Mouse (Mus musculus) liver, embryonic 15.5 days (tissue): ENCODE measurements at regions not wholly inside any gene's neighbourhood (a gene's known extent, or its start where the extent isn't known, plus 50 kb on each side); places are given as distances from the start of the nearest gene placed in this dataset.
"Not testable (repeated sequence)": the region's sequence is repeated elsewhere in the genome, so short reads cannot be mapped to it uniquely, and the experiment has no call there.

Experiments
- ATAC-seq: fragments of 200-750 bp; cut with Nextera tagmentation; 2 replicates; pipeline ENCODE4 v1.8.0; 2017; ENCODE audit warnings: moderate number of reproducible peaks, mild to moderate bottlenecking, moderate library complexity; ENCODE audit not compliant: insufficient read depth
- H3K27ac ChIP-seq: fragments of 300-500 bp; sonication (generic); replicated peaks from 2 replicates; pipeline ENCODE4 v1.5.1; 2015; ENCODE audit warnings: mild to moderate bottlenecking, inconsistent platforms
- H3K27me3 ChIP-seq: fragments of 300-500 bp; sonication (generic); 2 replicates; pipeline ENCODE4 v1.6.1; 2015; ENCODE audit warnings: mild to moderate bottlenecking, inconsistent platforms
- H3K36me3 ChIP-seq: fragments of 300-500 bp; sonication (generic); replicated peaks from 2 replicates; pipeline ENCODE4 v1.6.1; 2015; ENCODE audit warnings: moderate library complexity, mild to moderate bottlenecking, inconsistent platforms
- H3K4me1 ChIP-seq: fragments of 300-500 bp; sonication (generic); replicated peaks from 2 replicates; pipeline ENCODE4 v1.6.1; 2015; ENCODE audit warnings: inconsistent platforms
- H3K4me2 ChIP-seq: fragments of 300-500 bp; sonication (generic); 2 replicates; pipeline ENCODE4 v1.6.1; 2015; ENCODE audit warnings: moderate library complexity, mild to moderate bottlenecking, inconsistent platforms
- H3K4me3 ChIP-seq: fragments of 300-500 bp; sonication (generic); replicated peaks from 2 replicates; pipeline ENCODE4 v1.5.1; 2015; ENCODE audit warnings: mild to moderate bottlenecking, inconsistent platforms
- H3K9ac ChIP-seq: fragments of 300-500 bp; sonication (generic); 2 replicates; pipeline ENCODE4 v1.6.1; 2015; ENCODE audit warnings: moderate library complexity, mild to moderate bottlenecking, inconsistent platforms
- H3K9me3 ChIP-seq: fragments of 300-500 bp; sonication (generic); replicated peaks from 2 replicates; pipeline ENCODE4 v1.6.1; 2016; ENCODE audit warnings: inconsistent platforms
- WGBS: fragments of 180-500 bp; shearing (Covaris S2); methylation state at CpG from one replicate; pipeline ENCODE4 v1.1.7; 2015; ENCODE audit warnings: mixed read lengths; ENCODE audit not compliant: insufficient replicate concordance; 5-methylcytosine and 5-hydroxymethylcytosine counted together

- H3K4me1 ChIP-seq, result no peaks in the 10 kb centered on the region
- WGBS, result 56% methylated on average over 8 of the region's 8 CpGs
- H3K4me2 ChIP-seq, result no peak overlapping the region
- H3K4me3 ChIP-seq, result no peak overlapping the region
- no peaks in the 10 kb centered on the region for H3K36me3 ChIP-seq
- ATAC-seq, result no peak
- H3K27ac ChIP-seq, result no peak overlapping the region
- peaks cover 18% of the 10 kb centered on the region for H3K27me3 ChIP-seq
- H3K9me3 ChIP-seq, result no peaks in the 10 kb centered on the region
- no peak overlapping the region for H3K9ac ChIP-seq
These were observed 242.8 kb downstream of the Enc1 start for GRCm38 (mm10) chr13:97483681-97484080.

GRCm38 (mm10) chr13:97482439-97482946 is 241.6 kb downstream of the Enc1 start:
- no peak overlapping the region for H3K27ac ChIP-seq
- H3K27me3 ChIP-seq, result peaks cover 13% of the 10 kb centered on the region; the same call in 1 of the 2 replicates
- H3K4me2 ChIP-seq, result no peak overlapping the region
- WGBS, result 81% methylated on average over 3 of the region's 3 CpGs
- no peaks in the 10 kb centered on the region for H3K4me1 ChIP-seq
- H3K36me3 ChIP-seq, result no peaks in the 10 kb centered on the region
- no peak overlapping the region for H3K9ac ChIP-seq
- no peak overlapping the region for H3K4me3 ChIP-seq
- H3K9me3 ChIP-seq, result no peaks in the 10 kb centered on the region
- ATAC-seq, result no peak

GRCm38 (mm10) chr13:97481259-97481658 is 240.4 kb downstream of the Enc1 start:
- no peak overlapping the region for H3K27ac ChIP-seq
- no peaks in the 10 kb centered on the region for H3K36me3 ChIP-seq
- H3K4me1 ChIP-seq, result no peaks in the 10 kb centered on the region
- no peaks in the 10 kb centered on the region for H3K9me3 ChIP-seq
- no peak overlapping the region for H3K4me3 ChIP-seq
- H3K4me2 ChIP-seq, result no peak overlapping the region
- no peak overlapping the region for H3K9ac ChIP-seq
- ATAC-seq, result no peak
- H3K27me3 ChIP-seq, result peaks cover 13% of the 10 kb centered on the region; the same call in 1 of the 2 replicates
- 62% methylated on average over 2 of the region's 2 CpGs for WGBS

GRCm38 (mm10) chr13:97479066-97479586 is 238.2 kb downstream of the Enc1 start:
- Histone ChIP-seq H3K4me2 (no peak overlapping the region), H3K4me1 (no peaks in the 10 kb centered on the region), H3K27me3 (0 out of 2 replicates have a peak, but pooled peaks cover 5% of the 10 kb centered on the region), H3K27ac (no peak overlapping the region), H3K4me3 (no peak overlapping the region), H3K9ac (no peak overlapping the region), H3K36me3 (no peaks in the 10 kb centered on the region), H3K9me3 (no peaks in the 10 kb centered on the region)
- no peak for ATAC-seq
- 63% methylated on average over 10 of the region's 10 CpGs for WGBS

- WGBS, result 63% methylated on average over 3 of the region's 3 CpGs
- Histone ChIP-seq H3K4me3 (no peak overlapping the region), H3K27me3 (0 out of 2 replicates have a peak, but pooled peaks cover 2% of the 10 kb centered on the region), H3K9ac (no peak overlapping the region), H3K9me3 (no peaks in the 10 kb centered on the region), H3K27ac (no peak overlapping the region), H3K4me1 (peaks cover 20% of the 10 kb centered on the region), H3K36me3 (no peaks in the 10 kb centered on the region), H3K4me2 (no peak overlapping the region)
- no peak for ATAC-seq
These were observed 233.1 kb downstream of the Enc1 start for GRCm38 (mm10) chr13:97473971-97474365.

- Histone ChIP-seq H3K4me3 (no peak overlapping the region), H3K4me2 (no peak overlapping the region), H3K4me1 (peaks cover 24% of the 10 kb centered on the region), H3K36me3 (no peaks in the 10 kb centered on the region), H3K9me3 (no peaks in the 10 kb centered on the region), H3K9ac (no peak overlapping the region), H3K27ac (no peak overlapping the region), H3K27me3 (no peaks in the 10 kb centered on the region)
- ATAC-seq, result no peak
- 75% methylated on average over 7 of the region's 7 CpGs for WGBS
These were observed 232.5 kb downstream of the Enc1 start for GRCm38 (mm10) chr13:97473256-97473970.

- H3K9me3 ChIP-seq, result no peaks in the 10 kb centered on the region
- no peak overlapping the region for H3K27ac ChIP-seq
- no peak overlapping the region for H3K9ac ChIP-seq
- H3K4me3 ChIP-seq, result no peak overlapping the region
- WGBS, result 7% methylated on average over 10 of the region's 10 CpGs
- H3K4me1 ChIP-seq, result peaks cover 39% of the 10 kb centered on the region
- H3K4me2 ChIP-seq, result no peak overlapping the region
- ATAC-seq, result peak; percentile 75
- no peaks in the 10 kb centered on the region for H3K27me3 ChIP-seq
- H3K36me3 ChIP-seq, result no peaks in the 10 kb centered on the region
These were observed 229.1 kb downstream of the Enc1 start for GRCm38 (mm10) chr13:97469999-97470398.

- Histone ChIP-seq H3K9me3 (no peaks in the 10 kb centered on the region), H3K9ac (no peak overlapping the region), H3K27me3 (no peaks in the 10 kb centered on the region), H3K27ac (no peak overlapping the region), H3K4me3 (no peak overlapping the region), H3K36me3 (no peaks in the 10 kb centered on the region), H3K4me2 (no peak overlapping the region), H3K4me1 (peaks cover 45% of the 10 kb centered on the region)
- ATAC-seq, result no peak
- 62% methylated on average over 10 of the region's 10 CpGs for WGBS
These were observed 228.1 kb downstream of the Enc1 start for GRCm38 (mm10) chr13:97468874-97469593.

- not testable (repeated sequence) for H3K9ac ChIP-seq, H3K4me3 ChIP-seq, H3K36me3 ChIP-seq, H3K9me3 ChIP-seq, ATAC-seq, H3K27me3 ChIP-seq, H3K4me2 ChIP-seq
- H3K4me1 ChIP-seq, result peaks cover 68% of the 10 kb centered on the region
- WGBS, result 34% methylated on average over 1 of the region's 1 CpGs
- 0 out of 2 replicates have a peak overlapping the region, but pooled peaks have one; percentile 6 for H3K27ac ChIP-seq
These were observed 225.7 kb downstream of the Enc1 start for GRCm38 (mm10) chr13:97466585-97466984.

- ATAC-seq, result no peak
- no peaks in the 10 kb centered on the region for H3K9me3 ChIP-seq
- no peaks in the 10 kb centered on the region for H3K27me3 ChIP-seq
- no peak overlapping the region for H3K4me3 ChIP-seq
- H3K27ac ChIP-seq, result peak overlapping the region; percentile 89; the same call in 1 of the 2 replicates
- H3K4me1 ChIP-seq, result peaks cover 65% of the 10 kb centered on the region
- peak overlapping the region; percentile 38 for H3K4me2 ChIP-seq
- 47% methylated on average over 8 of the region's 8 CpGs for WGBS
- H3K36me3 ChIP-seq, result no peaks in the 10 kb centered on the region
- H3K9ac ChIP-seq, result no peak overlapping the region
These were observed 222.9 kb downstream of the Enc1 start for GRCm38 (mm10) chr13:97463798-97464197.

GRCm38 (mm10) chr13:97462884-97463235 is 222.0 kb downstream of the Enc1 start:
- 66% methylated on average over 2 of the region's 2 CpGs for WGBS
- H3K27ac ChIP-seq, result peak overlapping the region; percentile 89
- H3K9ac ChIP-seq, result 0 out of 2 replicates have a peak overlapping the region, but pooled peaks have one; percentile 26
- peak overlapping the region; percentile 58 for H3K4me2 ChIP-seq
- peaks cover 61% of the 10 kb centered on the region for H3K4me1 ChIP-seq
- H3K9me3 ChIP-seq, result no peaks in the 10 kb centered on the region
- H3K4me3 ChIP-seq, result no peak overlapping the region
- H3K36me3 ChIP-seq, result no peaks in the 10 kb centered on the region
- no peaks in the 10 kb centered on the region for H3K27me3 ChIP-seq
- ATAC-seq, result no peak
